Mouse (Mus musculus): ENCODE measurements around the gene Atf7. TPM values are rescaled to one million over a fixed set of nuclear protein-coding genes. Genes with fewer than 3 reads are reported as not detected.

The Atf7 gene
- total RNA-seq, 2 experiments from 2014 or later: 35.3 to 39.2 TPM

- H3K27ac ChIP-seq: no peak overlapping the region
- TF ChIP-seq CTCF (IDR thresholded peaks at IDR 0.05): no peak
- no peak overlapping the region for H3K4me3 ChIP-seq
- DNase-seq (ENCODE audit: extremely low spot score in 1 of 2, low spot score in 2 of 2): no peak
- intact Hi-C loops (cut with DNase I): no loop called here
Measured at GRCm38 (mm10) chr15:102544801-102545200, 80.5 kb downstream of the Atf7 start.

GRCm38 (mm10) chr15:102533926-102534325, 91.3 kb downstream of the Atf7 start:
- intact Hi-C loops (cut with DNase I): no loop called here
- TF ChIP-seq CTCF (IDR thresholded peaks at IDR 0.05): no peak
- Histone ChIP-seq H3K27ac (no peak overlapping the region), H3K4me3 (no peak overlapping the region)
- DNase-seq (ENCODE audit: extremely low spot score in 1 of 2, low spot score in 2 of 2): no peak

GRCm38 (mm10) chr15:102532106-102532900, 93.0 kb downstream of the Atf7 start:
- Histone ChIP-seq H3K4me3 (no peak overlapping the region), H3K27ac (no peak overlapping the region)
- no peak for DNase-seq (ENCODE audit: extremely low spot score in 1 of 2, low spot score in 2 of 2)
- intact Hi-C loops (cut with DNase I): no loop called here
- TF ChIP-seq CTCF (IDR thresholded peaks at IDR 0.05): no peak

- H3K4me3 ChIP-seq: no peak overlapping the region
- no peak overlapping the region for H3K27ac ChIP-seq
- no peak for DNase-seq (ENCODE audit: extremely low spot score in 1 of 2, low spot score in 2 of 2)
- TF ChIP-seq CTCF (IDR thresholded peaks at IDR 0.05): no peak
- intact Hi-C loops (cut with DNase I): no loop called here
Measured at GRCm38 (mm10) chr15:102531586-102531985, 93.7 kb downstream of the Atf7 start.

GRCm38 (mm10) chr15:102530566-102530965, 94.7 kb downstream of the Atf7 start:
- intact Hi-C loops (cut with DNase I): no loop called here
- Histone ChIP-seq H3K27ac (no peak overlapping the region; the same call in 1 of the 2 replicates), H3K4me3 (no peak overlapping the region)
- DNase-seq (ENCODE audit: extremely low spot score in 1 of 2, low spot score in 2 of 2): no peak
- no peak for TF ChIP-seq CTCF (IDR thresholded peaks at IDR 0.05)

GRCm38 (mm10) chr15:102528396-102528795, 96.9 kb downstream of the Atf7 start:
- intact Hi-C loops (cut with DNase I): no loop called here
- H3K4me3 ChIP-seq: no peak overlapping the region
- DNase-seq (ENCODE audit: extremely low spot score in 1 of 2, low spot score in 2 of 2): no peak
- TF ChIP-seq CTCF (IDR thresholded peaks at IDR 0.05): no peak
- H3K27ac ChIP-seq: no peak overlapping the region; the same call in 1 of the 2 replicates

- Histone ChIP-seq H3K4me3 (no peak overlapping the region), H3K27ac (no peak overlapping the region)
- intact Hi-C loops (cut with DNase I): no loop called here
- DNase-seq (ENCODE audit: extremely low spot score in 1 of 2, low spot score in 2 of 2): no peak
- peak; percentile 49 for TF ChIP-seq CTCF (IDR thresholded peaks at IDR 0.05)
Measured at GRCm38 (mm10) chr15:102527936-102528335, 97.3 kb downstream of the Atf7 start.

- no peak for TF ChIP-seq CTCF (IDR thresholded peaks at IDR 0.05)
- DNase-seq (ENCODE audit: extremely low spot score in 1 of 2, low spot score in 2 of 2): no peak
- intact Hi-C loops (cut with DNase I): no loop called here
- Histone ChIP-seq H3K27ac (no peak overlapping the region), H3K4me3 (no peak overlapping the region)
Measured at GRCm38 (mm10) chr15:102526111-102527002, 98.9 kb downstream of the Atf7 start.

- DNase-seq (ENCODE audit: extremely low spot score in 1 of 2, low spot score in 2 of 2): peak; percentile 70 to 85
- Histone ChIP-seq H3K4me3 (no peak within 1 kb of the TSS), H3K27ac (peak within 1 kb of the TSS; percentile 32; the same call in 1 of the 2 replicates)
- intact Hi-C loops (cut with DNase I): no loop called here
- no peak; the same call in none of the 2 replicates for TF ChIP-seq CTCF (IDR thresholded peaks at IDR 0.05)
Measured at GRCm38 (mm10) chr15:102524892-102525485, 100.3 kb downstream of the Atf7 start, which contains the start of gene Npff. Gene Npff, minus strand, starts transcription at chr15:102524942.

GRCm38 (mm10) chr15:102521480-102521879, 103.8 kb downstream of the Atf7 start:
- Histone ChIP-seq H3K4me3 (no peak overlapping the region), H3K27ac (no peak overlapping the region)
- DNase-seq (ENCODE audit: extremely low spot score in 1 of 2, low spot score in 2 of 2): peak in 1 of 2 experiments; percentile 8
- intact Hi-C loops (cut with DNase I): no loop called here
- TF ChIP-seq CTCF (IDR thresholded peaks at IDR 0.05): no peak

- no peak for DNase-seq (ENCODE audit: extremely low spot score in 1 of 2, low spot score in 2 of 2)
- intact Hi-C loops (cut with DNase I): no loop called here
- H3K27ac ChIP-seq: no peak overlapping the region
Measured at GRCm38 (mm10) chr15:102520416-102520815, 104.8 kb downstream of the Atf7 start.

More at GRCm38 (mm10) chr15:102520416-102520815, 104.8 kb downstream of the Atf7 start:
- H3K4me3 ChIP-seq: no peak overlapping the region
- TF ChIP-seq CTCF (IDR thresholded peaks at IDR 0.05): no peak

Measured in left cerebral cortex, adult 2 months (tissue).